Mouse (Mus musculus) kidney, adult 2 months (tissue): ENCODE results near the gene Dgkh.

ENCODE experiments used
- CTCF ChIP-seq: fragments of 200-500 bp; conservative IDR thresholded peaks from 2 replicates; pipeline ENCODE4 v1.5.1; 2011; ENCODE audit warnings: low read depth, mild to moderate bottlenecking, control low read depth, low read length, moderate library complexity, mixed read lengths; ENCODE audit not compliant: insufficient read depth, insufficient read length
- POLR2A ChIP-seq: fragments of 200-500 bp; IDR thresholded peaks from one replicate; pipeline ENCODE4 v1.6.1; 2011; ENCODE audit warnings: low read depth, low read length, control low read depth

- TF ChIP-seq POLR2A (no peak), CTCF (no peak)
These were observed 45.9 kb downstream of the Dgkh start for GRCm38 (mm10) chr14:78686701-78687100.
